Mouse (Mus musculus): ENCODE measurements around the gene Tex30. TPM values are rescaled to one million over a fixed set of nuclear protein-coding genes. Genes with fewer than 3 reads are reported as not detected.

The Tex30 gene
- polyA plus RNA-seq (2014; fragmentation: Nextera tagmentation; extraction: Ambion mirVana), result 40.1 and 45.4 TPM in 2 replicates

DNA sequence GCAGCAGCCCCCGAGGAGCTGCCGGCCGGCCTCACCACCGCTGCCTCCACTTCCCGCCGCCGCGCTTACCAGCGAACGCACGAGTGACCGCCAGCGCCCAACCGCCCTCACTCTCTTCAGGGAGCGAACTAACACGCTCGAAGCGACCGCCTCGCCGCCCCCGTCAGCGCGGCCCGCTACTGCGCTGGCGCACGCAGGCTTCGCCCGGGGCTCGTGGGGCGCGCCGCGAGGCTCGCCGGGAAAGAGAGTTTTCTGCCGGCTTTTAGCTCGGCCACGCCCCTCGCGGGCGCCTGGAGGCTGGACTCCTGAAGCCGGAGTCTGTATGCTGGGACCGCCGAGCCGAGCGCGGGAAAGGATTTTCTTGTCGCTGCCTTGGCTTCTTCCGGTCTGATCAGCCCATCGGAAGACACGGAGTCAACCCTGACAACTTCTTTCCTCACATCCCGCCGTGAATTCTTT lies at the start of gene Tex30:
TSS of gene Tex30 (minus strand) at position 183 of the 459 bp plus-strand sequence.
- H3K27ac ChIP-seq (ENCODE audit: low read depth, low read length), result peak within 1 kb of the TSS; percentile 74
- WGBS, result under 1% methylated on average over 55 of the region's 55 CpGs
- no peaks in the 10 kb centered on the region for H3K9me3 ChIP-seq (ENCODE audit: control insufficient read depth, low read length)
- H3K4me1 ChIP-seq (ENCODE audit: control insufficient read depth, insufficient read depth, low read length), result peaks cover 6% of the 10 kb centered on the region; the same call in 1 of the 2 replicates
- H3K9ac ChIP-seq (replicated peaks; ENCODE audit: low read depth, low read length), result peak within 1 kb of the TSS; percentile 71
- peak; percentile 98 for ATAC-seq (ENCODE audit: low read depth)
- peaks cover 8% of the 10 kb centered on the region for H3K36me3 ChIP-seq (ENCODE audit: control insufficient read depth, insufficient read depth, low read length)
- H3K27me3 ChIP-seq (ENCODE audit: control insufficient read depth, insufficient read depth, low read length), result no peaks in the 10 kb centered on the region
- peak within 1 kb of the TSS; percentile 69 for H3K4me2 ChIP-seq (ENCODE audit: low read depth, low read length)
- peak within 1 kb of the TSS; percentile 82 for H3K4me3 ChIP-seq (ENCODE audit: low read depth, low read length)

- ATAC-seq (ENCODE audit: low read depth), result no peak
- Histone ChIP-seq H3K4me2 (ENCODE audit: low read depth, low read length) (peak overlapping the region; percentile 70), H3K4me1 (ENCODE audit: control insufficient read depth, insufficient read depth, low read length) (no peaks in the 10 kb centered on the region; the same call in 1 of the 2 replicates), H3K9ac (replicated peaks; ENCODE audit: low read depth, low read length) (peak overlapping the region; percentile 91; the same call in 1 of the 2 replicates), H3K36me3 (ENCODE audit: control insufficient read depth, insufficient read depth, low read length) (no peaks in the 10 kb centered on the region), H3K4me3 (ENCODE audit: low read depth, low read length) (peak overlapping the region; percentile 68), H3K9me3 (ENCODE audit: control insufficient read depth, low read length) (no peaks in the 10 kb centered on the region), H3K27ac (ENCODE audit: low read depth, low read length) (no peak overlapping the region; the same call in 1 of the 2 replicates), H3K27me3 (ENCODE audit: control insufficient read depth, insufficient read depth, low read length) (no peaks in the 10 kb centered on the region)
- 26% methylated on average over 6 of the region's 6 CpGs for WGBS
Measured at GRCm38 (mm10) chr1:44148706-44149105, 46.5 kb upstream of the Tex30 start.

DNA sequence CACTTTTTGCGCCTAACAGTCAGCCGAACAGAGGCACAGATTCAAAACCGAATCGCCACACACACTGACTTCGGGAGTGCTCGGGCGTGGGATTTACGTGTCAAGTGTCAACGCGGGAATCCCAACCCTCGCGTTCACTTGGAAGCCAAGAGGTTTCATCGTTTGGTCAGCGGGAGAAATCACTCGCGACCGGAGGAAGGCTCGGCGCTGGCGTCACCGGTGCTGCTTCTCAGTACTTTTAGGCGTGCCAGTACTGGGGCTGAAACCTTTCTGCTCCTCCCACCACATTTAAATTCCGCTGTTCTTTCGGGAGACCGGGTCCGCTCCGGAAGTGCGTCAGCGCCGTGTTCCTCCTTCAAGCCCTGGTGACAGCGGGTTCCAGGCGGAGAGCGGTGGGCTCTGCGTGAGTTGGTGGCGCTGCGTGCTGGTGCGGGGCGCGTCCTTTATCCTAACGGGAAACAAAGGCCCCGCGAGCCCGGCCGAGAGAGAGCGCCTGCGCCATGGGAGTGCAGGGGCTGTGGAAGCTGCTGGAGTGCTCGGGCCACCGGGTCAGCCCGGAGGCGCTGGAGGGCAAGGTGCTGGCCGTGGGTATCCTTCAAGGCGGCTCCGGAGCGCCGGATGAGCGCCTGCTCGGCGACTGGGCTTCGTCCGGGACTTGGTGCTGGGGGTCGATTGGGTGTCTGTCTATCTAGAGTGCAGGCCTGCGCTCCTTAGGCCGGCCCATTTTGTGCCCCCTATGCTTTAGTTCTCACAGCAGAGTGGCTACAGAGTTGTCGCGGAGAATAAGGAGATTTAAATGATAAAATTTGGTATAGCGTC lies 45.5 kb upstream of the Tex30 start, which contains the start of gene Ercc5:
TSS of gene Ercc5 (plus strand) at position 182 of the 819 bp plus-strand sequence.
- H3K27ac ChIP-seq (ENCODE audit: low read depth, low read length), result peak within 1 kb of the TSS; percentile 98
- H3K27me3 ChIP-seq (ENCODE audit: control insufficient read depth, insufficient read depth, low read length), result no peaks in the 10 kb centered on the region
- peak within 1 kb of the TSS; percentile 68 for H3K4me3 ChIP-seq (ENCODE audit: low read depth, low read length)
- 0 out of 2 replicates have a peak, but pooled peaks cover 4% of the 10 kb centered on the region for H3K36me3 ChIP-seq (ENCODE audit: control insufficient read depth, insufficient read depth, low read length)
- no peaks in the 10 kb centered on the region; the same call in 1 of the 2 replicates for H3K4me1 ChIP-seq (ENCODE audit: control insufficient read depth, insufficient read depth, low read length)
- no peaks in the 10 kb centered on the region for H3K9me3 ChIP-seq (ENCODE audit: control insufficient read depth, low read length)
- peak within 1 kb of the TSS; percentile 70 for H3K4me2 ChIP-seq (ENCODE audit: low read depth, low read length)
- peak; percentile 98 for ATAC-seq (ENCODE audit: low read depth)
- under 1% methylated on average over 66 of the region's 66 CpGs for WGBS
- peak within 1 kb of the TSS; percentile 91 for H3K9ac ChIP-seq (replicated peaks; ENCODE audit: low read depth, low read length)

DNA sequence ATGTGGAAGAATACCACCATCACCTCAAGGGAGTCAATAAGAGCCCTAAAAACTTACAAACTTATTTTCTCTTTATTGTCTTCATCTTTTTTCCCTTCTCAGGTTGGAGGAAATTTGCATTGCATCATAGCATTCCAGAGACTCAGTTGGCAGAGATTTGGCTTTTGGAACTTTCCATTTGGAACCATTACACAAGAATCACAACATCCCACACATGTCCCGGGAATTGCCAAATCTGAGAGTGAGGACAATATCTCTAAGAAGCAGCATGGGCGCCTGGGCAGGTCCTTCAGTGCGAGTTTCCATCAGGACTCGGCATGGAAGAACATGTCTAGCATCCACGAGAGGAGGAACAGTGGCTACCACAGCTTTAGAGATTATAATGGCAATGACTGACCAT lies 40.5 kb upstream of the Tex30 start:
- no peak overlapping the region for H3K4me2 ChIP-seq (ENCODE audit: low read depth, low read length)
- H3K9me3 ChIP-seq (ENCODE audit: control insufficient read depth, low read length), result no peaks in the 10 kb centered on the region
- no peak overlapping the region for H3K27ac ChIP-seq (ENCODE audit: low read depth, low read length)
- ATAC-seq (ENCODE audit: low read depth), result no peak
- H3K4me1 ChIP-seq (ENCODE audit: control insufficient read depth, insufficient read depth, low read length), result no peaks in the 10 kb centered on the region
- WGBS, result 90% methylated on average over 5 of the region's 5 CpGs
- H3K27me3 ChIP-seq (ENCODE audit: control insufficient read depth, insufficient read depth, low read length), result no peaks in the 10 kb centered on the region
- no peak overlapping the region for H3K9ac ChIP-seq (replicated peaks; ENCODE audit: low read depth, low read length)
- peaks cover 24% of the 10 kb centered on the region; the same call in 1 of the 2 replicates for H3K36me3 ChIP-seq (ENCODE audit: control insufficient read depth, insufficient read depth, low read length)
- H3K4me3 ChIP-seq (ENCODE audit: low read depth, low read length), result no peak overlapping the region

DNA sequence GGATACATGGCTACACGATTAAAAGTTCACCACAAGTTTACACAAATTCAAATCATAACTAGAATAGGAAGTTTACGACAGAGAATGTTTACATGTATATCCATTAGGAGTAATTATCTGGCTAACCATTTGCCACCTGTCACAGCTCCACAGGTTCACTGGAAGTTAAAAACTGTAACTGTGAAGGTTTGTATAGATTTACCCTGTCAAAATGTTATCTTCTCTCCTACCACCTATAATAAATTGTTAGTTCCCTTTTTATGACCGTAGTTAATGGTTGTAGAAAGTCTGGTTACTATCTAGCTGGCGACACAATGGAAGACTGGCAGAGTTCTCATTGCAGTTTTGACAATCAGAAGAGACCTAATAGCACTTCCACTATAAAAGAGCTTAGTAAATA lies 38.0 kb upstream of the Tex30 start:
- no peaks in the 10 kb centered on the region for H3K9me3 ChIP-seq (ENCODE audit: control insufficient read depth, low read length)
- no peak overlapping the region for H3K4me2 ChIP-seq (ENCODE audit: low read depth, low read length)
- H3K9ac ChIP-seq (replicated peaks; ENCODE audit: low read depth, low read length), result no peak overlapping the region
- H3K36me3 ChIP-seq (ENCODE audit: control insufficient read depth, insufficient read depth, low read length), result peaks cover 37% of the 10 kb centered on the region; the same call in 1 of the 2 replicates
- H3K4me1 ChIP-seq (ENCODE audit: control insufficient read depth, insufficient read depth, low read length), result no peaks in the 10 kb centered on the region
- no peak overlapping the region for H3K27ac ChIP-seq (ENCODE audit: low read depth, low read length)
- H3K27me3 ChIP-seq (ENCODE audit: control insufficient read depth, insufficient read depth, low read length), result no peaks in the 10 kb centered on the region
- 80% methylated on average over 4 of the region's 4 CpGs for WGBS
- no peak for ATAC-seq (ENCODE audit: low read depth)
- H3K4me3 ChIP-seq (ENCODE audit: low read depth, low read length), result no peak overlapping the region

- Histone ChIP-seq H3K4me2 (ENCODE audit: low read depth, low read length) (no peak overlapping the region), H3K27me3 (ENCODE audit: control insufficient read depth, insufficient read depth, low read length) (no peaks in the 10 kb centered on the region), H3K9ac (replicated peaks; ENCODE audit: low read depth, low read length) (no peak overlapping the region), H3K9me3 (ENCODE audit: control insufficient read depth, low read length) (no peaks in the 10 kb centered on the region), H3K4me3 (ENCODE audit: low read depth, low read length) (no peak overlapping the region), H3K36me3 (ENCODE audit: control insufficient read depth, insufficient read depth, low read length) (peaks cover 31% of the 10 kb centered on the region; the same call in 1 of the 2 replicates), H3K27ac (ENCODE audit: low read depth, low read length) (no peak overlapping the region), H3K4me1 (ENCODE audit: control insufficient read depth, insufficient read depth, low read length) (no peaks in the 10 kb centered on the region)
- 91% methylated on average over 4 of the region's 4 CpGs for WGBS
- no peak for ATAC-seq (ENCODE audit: low read depth)
Measured at GRCm38 (mm10) chr1:44129929-44130581, 27.8 kb upstream of the Tex30 start.

GRCm38 (mm10) chr1:44125590-44125989 lies 23.3 kb upstream of the Tex30 start:
- peaks cover 8% of the 10 kb centered on the region; the same call in 1 of the 2 replicates for H3K4me1 ChIP-seq (ENCODE audit: control insufficient read depth, insufficient read depth, low read length)

GRCm38 (mm10) chr1:44122256-44122655 lies 20.0 kb upstream of the Tex30 start:
- H3K4me3 ChIP-seq (ENCODE audit: low read depth, low read length), result no peak overlapping the region

More at GRCm38 (mm10) chr1:44125590-44125989, 23.3 kb upstream of the Tex30 start:
- Histone ChIP-seq H3K9ac (replicated peaks; ENCODE audit: low read depth, low read length) (no peak overlapping the region), H3K4me2 (ENCODE audit: low read depth, low read length) (no peak overlapping the region), H3K27ac (ENCODE audit: low read depth, low read length) (no peak overlapping the region), H3K27me3 (ENCODE audit: control insufficient read depth, insufficient read depth, low read length) (no peaks in the 10 kb centered on the region), H3K4me3 (ENCODE audit: low read depth, low read length) (no peak overlapping the region), H3K9me3 (ENCODE audit: control insufficient read depth, low read length) (no peaks in the 10 kb centered on the region), H3K36me3 (ENCODE audit: control insufficient read depth, insufficient read depth, low read length) (peaks cover 19% of the 10 kb centered on the region; the same call in 1 of the 2 replicates)
- no peak for ATAC-seq (ENCODE audit: low read depth)
- WGBS, result 98% methylated on average over 4 of the region's 4 CpGs

More at GRCm38 (mm10) chr1:44122256-44122655, 20.0 kb upstream of the Tex30 start:
- peaks cover 16% of the 10 kb centered on the region; the same call in 1 of the 2 replicates for H3K4me1 ChIP-seq (ENCODE audit: control insufficient read depth, insufficient read depth, low read length)
- H3K9ac ChIP-seq (replicated peaks; ENCODE audit: low read depth, low read length), result no peak overlapping the region
- no peak for ATAC-seq (ENCODE audit: low read depth)
- 88% methylated on average over 3 of the region's 3 CpGs for WGBS
- peaks cover 6% of the 10 kb centered on the region; the same call in 1 of the 2 replicates for H3K36me3 ChIP-seq (ENCODE audit: control insufficient read depth, insufficient read depth, low read length)
- no peaks in the 10 kb centered on the region for H3K27me3 ChIP-seq (ENCODE audit: control insufficient read depth, insufficient read depth, low read length)
- no peaks in the 10 kb centered on the region for H3K9me3 ChIP-seq (ENCODE audit: control insufficient read depth, low read length)
- H3K27ac ChIP-seq (ENCODE audit: low read depth, low read length), result no peak overlapping the region
- H3K4me2 ChIP-seq (ENCODE audit: low read depth, low read length), result no peak overlapping the region
